Mouse (Mus musculus) urinary bladder, postnatal 14 days (tissue): Measurements from ENCODE around the gene Mllt1.

ENCODE experiments used
- DNase-seq: peaks from one replicate; pipeline ENCODE4 v3.0.0; 2021; ENCODE audit warnings: low spot score

The Mllt1 gene

DNA sequence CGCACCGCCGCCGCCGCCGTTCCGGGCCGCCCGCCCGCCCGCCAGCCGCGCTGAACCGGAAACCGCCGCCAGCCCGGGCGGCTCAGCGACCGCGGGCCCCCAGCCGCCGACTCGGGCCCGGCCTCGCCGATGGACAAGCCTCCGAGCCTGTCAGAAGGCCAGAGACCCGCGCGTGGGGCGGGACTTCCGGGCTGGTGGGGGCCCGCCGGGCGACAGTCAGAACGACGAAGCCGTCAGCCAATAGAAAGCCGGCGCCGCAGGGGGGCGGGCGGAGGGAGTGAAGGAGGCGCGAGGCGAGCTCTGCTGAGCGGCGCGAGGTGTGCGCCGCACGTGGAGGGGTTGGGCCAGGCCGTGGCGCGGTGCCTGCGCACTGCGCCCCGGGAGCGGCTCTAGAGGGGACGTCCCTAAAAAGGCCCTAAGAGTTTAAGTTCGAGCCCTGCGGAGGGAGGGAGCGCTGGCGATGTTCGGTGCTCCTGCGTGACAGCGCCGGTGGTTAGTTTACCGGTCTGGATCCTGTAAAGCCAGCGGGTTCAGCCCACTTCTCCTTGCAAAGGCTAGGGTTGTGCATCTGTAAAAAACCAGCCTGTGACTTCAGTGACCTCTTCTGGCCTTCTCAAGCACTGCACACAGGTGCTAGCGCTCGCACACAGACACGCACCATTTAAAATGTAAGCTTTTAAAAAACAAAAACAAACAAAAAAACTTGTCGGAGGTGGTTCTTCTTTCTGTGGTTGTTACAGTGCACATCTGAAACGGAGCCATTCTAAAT lies at the start of gene Mllt1:
Gene Mllt1, minus strand, starts transcription at position 53 of the 769 bp plus-strand sequence.
- peak; percentile 99 for DNase-seq

DNA sequence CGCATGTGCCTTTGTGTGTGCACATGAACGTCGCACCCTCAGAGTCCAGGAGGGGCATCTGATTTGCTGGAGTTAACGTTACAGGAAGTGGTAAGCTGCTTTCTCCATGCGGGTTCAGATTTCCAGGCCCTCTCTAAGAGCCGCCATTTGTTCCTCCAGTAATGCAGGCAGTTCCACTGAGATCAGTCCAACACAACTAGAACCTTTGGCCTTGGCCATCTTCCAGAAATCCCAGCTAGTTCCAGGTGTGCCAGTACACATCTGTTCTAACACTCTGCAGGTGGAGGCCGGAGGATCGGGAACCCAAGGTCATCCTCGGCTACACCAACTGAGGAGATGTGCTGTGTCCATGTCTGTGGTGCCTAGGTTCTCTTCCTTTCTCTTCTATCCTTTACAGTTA lies 49.7 kb upstream of the Mllt1 start:
- DNase-seq = no peak

GRCm38 (mm10) chr17:56982013-56982412 lies 46.8 kb upstream of the Mllt1 start, which contains the start of gene Acer1:
Gene Acer1, minus strand, starts transcription at chr17:56982126.
- no peak for DNase-seq

DNA sequence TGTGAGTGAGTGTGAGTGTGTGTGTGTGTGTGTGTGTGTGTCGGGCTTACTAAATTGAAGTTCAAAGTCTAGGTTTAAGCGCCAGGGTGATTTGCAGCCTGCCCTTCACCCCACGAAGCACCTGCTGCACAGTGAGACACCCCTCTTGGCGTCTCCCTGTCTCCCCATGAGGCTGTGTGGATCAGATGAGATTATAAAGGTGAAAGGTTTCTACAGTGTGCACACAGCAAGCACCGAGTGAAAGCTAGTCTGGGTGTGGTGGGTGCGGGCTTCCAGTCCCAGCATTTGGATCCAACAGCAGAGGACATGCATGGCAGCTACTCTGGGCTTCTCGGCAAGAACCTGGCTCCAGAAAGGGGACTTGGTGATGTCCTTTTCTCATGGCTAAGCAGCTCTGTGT lies 45.8 kb upstream of the Mllt1 start:
- no peak for DNase-seq

GRCm38 (mm10) chr17:56979524-56979923 lies 44.3 kb upstream of the Mllt1 start:
- DNase-seq = no peak

DNA sequence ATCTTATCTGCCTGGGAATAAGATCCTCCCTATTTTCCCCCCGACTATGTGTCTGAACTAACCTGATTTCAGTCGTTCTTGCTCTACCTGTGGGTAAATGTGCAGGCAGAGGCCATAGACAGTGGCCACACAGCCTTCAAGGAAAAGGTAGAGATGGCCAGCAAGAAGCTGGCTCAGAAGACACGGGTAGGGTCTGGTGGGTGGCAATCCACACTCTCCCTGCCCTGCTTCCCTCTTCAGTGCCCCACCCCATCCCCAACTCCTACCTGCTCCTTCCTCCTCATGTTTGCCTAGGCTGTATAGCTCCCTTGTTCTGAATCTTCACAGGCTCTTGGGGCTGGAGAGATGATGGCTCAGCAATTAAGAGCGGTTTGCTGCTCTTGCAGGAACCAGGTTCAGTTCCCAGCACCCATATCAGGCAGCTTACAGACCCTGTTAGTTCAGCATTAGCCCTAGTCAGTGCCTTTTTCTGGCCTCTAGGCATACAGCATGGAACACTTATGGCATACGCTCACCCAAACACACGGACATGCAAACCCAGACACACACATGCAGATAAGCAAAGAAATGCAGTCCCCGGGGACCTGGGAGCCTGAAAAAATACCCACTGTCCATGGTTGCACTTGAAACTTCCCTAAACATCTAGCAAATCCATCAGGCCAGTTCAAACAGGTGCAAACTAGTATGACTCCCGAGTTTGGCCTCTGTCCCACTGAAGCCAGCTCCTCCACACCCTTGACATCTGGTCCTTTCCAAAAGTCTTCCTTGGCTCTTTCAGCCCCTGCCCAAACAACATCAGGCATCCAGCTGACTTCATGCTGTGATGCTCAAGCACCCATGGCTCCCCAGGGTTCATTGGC lies 41.5 kb upstream of the Mllt1 start:
- no peak for DNase-seq

DNA sequence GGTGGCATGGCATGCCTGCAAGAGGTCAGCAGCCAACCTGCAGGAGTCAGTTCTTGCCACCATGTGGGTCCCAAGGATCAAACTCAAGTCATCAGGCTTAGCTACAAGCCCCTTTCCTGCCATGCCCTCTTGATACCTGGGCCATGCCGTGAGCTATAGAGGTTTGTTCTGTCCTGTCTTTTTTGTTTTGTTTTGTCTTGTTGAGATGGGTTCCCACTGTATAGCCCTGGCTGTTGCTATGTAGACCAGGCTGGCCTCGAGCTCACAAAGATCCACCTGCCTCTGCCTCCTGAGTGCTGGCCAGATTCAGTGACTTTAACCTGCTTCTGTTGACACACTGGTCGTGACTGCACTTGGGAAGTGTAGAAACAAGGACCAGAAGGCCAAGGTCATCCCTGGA lies 40.2 kb upstream of the Mllt1 start:
- DNase-seq = no peak

GRCm38 (mm10) chr17:56974708-56975240 lies 39.6 kb upstream of the Mllt1 start:
- no peak for DNase-seq

GRCm38 (mm10) chr17:56973956-56974707 lies 38.9 kb upstream of the Mllt1 start:
- DNase-seq = no peak

GRCm38 (mm10) chr17:56970081-56970480 lies 34.9 kb upstream of the Mllt1 start:
- DNase-seq = no peak

- DNase-seq = no peak
These were observed 34.1 kb upstream of the Mllt1 start for GRCm38 (mm10) chr17:56969321-56969720.

GRCm38 (mm10) chr17:56963646-56964045 lies 28.4 kb upstream of the Mllt1 start:
- DNase-seq = no peak

- DNase-seq = no peak
These were observed 27.6 kb upstream of the Mllt1 start for GRCm38 (mm10) chr17:56962642-56963405.

DNA sequence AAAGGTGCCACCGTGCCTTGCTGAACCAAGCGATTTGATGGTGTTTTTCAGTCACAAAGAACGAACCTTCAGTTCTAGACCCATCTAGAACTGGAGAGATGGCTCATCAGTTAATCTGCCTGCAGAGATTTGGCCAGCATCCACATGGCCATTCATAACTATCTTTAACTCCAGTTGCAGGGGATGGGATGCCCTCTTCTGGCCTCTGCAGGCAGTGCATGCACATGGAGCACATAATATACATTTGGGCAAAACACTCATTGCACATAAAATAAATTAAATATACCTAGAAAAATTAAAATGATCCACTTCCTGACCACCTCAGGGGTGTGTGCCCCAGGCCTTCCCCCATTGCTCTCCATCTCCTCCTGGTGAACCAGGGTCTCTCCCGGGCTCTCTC lies 26.7 kb upstream of the Mllt1 start:
- no peak for DNase-seq

GRCm38 (mm10) chr17:56958667-56959066 lies 23.5 kb upstream of the Mllt1 start:
- DNase-seq = no peak

DNA sequence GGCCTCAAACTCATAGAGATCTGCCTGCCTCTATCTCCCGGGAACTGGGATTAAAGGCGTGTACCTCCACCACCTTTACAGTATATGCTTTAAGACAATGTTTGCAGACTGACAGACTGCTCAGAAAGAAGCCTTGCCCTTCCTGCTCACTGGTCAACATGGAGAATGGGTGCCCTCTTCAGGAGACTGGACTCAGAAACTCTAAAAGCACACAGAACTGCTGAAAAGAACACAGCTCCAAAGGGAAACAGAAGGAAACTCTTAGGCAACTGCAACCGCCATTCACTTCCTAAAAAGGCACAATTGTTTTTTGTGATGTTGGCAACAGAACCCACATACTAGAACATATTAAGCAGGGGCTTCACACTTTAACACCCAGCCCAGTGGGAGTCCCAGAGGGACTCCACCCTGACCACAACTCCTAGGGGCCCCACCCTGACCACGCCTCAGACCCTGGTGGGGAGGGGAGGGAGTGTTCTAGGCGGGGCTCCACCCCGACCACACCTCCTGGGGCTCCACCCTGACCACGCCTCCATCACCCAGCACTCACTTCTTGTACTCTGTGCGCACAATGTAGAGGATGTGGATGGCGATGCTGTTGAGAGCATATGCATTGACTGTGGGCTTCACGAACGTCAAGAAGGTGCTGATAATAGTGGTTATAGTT lies 22.7 kb upstream of the Mllt1 start:
- DNase-seq = no peak

DNA sequence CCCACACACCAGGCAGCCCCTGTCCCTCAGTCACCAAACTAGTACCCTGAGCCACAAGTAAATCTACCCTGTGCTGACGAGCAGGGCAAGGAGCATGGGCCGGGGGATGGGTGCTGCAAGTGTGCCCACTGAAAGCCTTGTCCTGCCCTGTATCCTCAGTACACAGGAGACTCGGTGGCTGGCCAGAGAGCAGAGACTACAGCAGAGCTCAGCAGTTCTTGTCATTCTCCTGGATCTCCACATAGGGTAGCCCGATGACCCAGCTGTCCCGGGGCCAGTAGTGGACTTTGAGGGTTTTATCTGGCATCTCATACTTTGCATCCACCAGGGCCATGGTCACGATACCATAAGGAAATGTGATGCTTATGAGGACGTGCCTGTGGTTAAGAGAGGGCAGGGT lies 19.7 kb upstream of the Mllt1 start:
- no peak for DNase-seq

DNA sequence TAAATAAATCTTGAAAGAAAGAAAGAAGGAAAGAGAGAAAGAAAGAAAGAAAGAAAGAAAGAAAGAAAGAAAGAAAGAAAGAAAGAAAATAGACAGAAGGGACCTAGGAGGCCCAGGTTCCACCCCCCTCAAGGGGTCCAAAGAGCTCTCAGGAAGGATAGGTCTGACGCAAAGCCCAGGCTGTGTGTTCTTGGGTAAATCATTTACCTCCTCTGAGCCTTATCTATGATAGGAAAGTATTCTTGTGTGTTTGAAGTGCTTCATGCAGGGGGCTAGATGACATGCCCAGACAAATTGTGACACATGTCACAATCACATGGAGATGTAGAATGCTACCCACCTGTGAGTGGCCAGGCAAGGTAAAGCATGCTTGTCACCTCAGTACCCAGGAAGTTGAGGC lies 17.4 kb upstream of the Mllt1 start:
- no peak for DNase-seq

- DNase-seq = peak; percentile 67
These were observed 15.7 kb upstream of the Mllt1 start for GRCm38 (mm10) chr17:56950915-56951314.

GRCm38 (mm10) chr17:56938751-56939150 lies 3.5 kb upstream of the Mllt1 start:
- no peak for DNase-seq

DNA sequence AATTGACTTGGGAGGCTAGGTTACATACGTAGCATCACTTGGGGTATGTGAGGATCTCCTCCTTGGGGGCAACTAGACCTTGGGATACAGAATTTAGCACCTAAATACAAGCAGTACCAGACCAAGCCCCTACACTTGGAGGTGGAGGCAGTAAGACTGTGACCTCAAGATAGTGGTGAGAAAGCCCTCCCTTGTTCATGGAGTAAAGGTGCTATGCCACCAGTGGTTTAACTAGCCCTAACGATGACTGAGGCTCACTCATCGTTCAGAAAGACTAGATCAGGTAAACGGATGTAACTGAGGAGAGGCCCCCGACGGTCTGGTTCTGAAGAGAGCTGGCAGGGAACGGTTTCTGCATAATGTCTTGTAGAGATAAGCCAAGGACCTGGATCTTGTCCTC lies 1.5 kb upstream of the Mllt1 start:
- DNase-seq = no peak
